Mouse (Mus musculus) liver, adult (tissue): Measurements from ENCODE around the gene Klhl31.

Experiments
- GATA4 ChIP-seq: IDR thresholded peaks from 2 replicates; pipeline ENCODE4 v1.6.1; 2014; ENCODE audit warnings: mild to moderate bottlenecking, low read length; ENCODE audit not compliant: insufficient replicate concordance

The Klhl31 gene

DNA sequence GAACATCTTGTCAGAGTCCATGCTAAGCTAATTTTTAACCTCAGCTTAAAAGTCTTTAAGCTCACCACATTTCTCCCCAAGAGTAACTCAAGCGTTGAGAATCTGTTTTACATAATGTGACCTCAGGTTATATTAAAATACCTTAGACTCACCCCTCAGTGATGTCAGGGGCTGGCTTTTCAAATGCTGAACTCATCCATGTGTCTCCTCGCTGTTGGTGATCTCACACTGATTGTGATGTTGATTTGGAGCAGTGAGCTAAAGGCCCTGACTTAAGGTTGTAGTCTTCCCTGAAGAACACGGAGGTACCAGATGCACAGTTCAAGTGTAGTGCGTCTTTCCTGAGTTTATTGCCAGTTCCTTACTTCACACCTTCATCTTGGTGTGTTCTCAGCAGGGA, 19.5 kb upstream of the Klhl31 start:
- no peak for TF ChIP-seq GATA4

DNA sequence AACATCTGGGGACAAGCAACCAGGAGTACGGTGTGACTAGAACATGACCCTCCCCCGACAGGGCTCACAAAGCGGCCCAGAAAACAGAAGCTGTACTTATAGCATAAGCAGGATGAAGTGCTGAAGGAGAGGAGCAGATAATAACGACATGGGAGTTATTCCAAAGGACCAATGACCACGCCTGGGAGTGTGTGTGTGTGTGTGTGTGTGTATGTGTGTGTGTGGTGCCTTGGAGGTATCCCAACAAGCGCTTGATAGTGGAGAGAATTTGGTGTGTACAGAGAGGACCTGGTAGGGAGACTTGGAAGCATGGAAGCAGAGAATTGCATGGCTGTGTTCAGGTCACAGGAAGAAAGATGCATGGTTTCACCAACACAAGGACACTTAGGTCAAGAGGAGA, 18.5 kb upstream of the Klhl31 start:
- TF ChIP-seq GATA4: no peak

DNA sequence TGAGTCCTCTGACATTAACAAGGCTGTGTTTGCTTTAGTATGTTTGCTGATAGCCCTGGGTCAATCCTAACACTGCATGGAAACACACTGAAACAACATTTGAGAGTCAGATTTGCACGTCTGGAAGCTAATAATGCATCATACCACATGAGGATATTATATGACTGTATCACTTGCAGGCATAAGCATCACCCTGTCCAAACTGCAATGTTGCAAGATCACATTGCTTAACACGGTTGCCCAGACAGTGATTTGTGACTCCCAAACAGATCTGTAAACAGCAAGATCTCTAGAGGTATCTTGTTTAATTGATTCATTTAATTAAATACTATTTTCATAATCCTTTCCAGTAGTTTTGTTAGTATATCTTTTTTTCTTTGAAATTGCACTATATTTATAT, 17.9 kb upstream of the Klhl31 start:
- TF ChIP-seq GATA4: no peak

DNA sequence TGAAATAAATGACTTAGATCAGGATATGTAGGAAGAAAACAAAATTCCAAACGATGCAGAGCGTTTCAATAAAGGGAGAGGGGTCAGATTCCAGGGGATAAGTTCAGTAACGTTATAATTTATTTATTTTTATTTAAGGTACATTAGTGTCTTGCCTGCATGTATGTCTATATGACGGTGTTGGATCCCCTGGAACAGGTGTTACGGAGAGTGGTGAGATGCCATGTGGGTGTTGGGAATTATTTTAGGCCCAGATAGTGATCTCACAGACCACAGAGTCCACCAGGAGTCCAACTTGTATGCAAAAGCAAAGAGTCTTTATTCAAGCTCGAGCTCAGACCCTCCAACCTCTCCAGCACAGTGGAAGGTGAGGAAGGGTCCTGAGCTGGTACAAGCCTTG, 16.2 kb upstream of the Klhl31 start:
- TF ChIP-seq GATA4: no peak

DNA sequence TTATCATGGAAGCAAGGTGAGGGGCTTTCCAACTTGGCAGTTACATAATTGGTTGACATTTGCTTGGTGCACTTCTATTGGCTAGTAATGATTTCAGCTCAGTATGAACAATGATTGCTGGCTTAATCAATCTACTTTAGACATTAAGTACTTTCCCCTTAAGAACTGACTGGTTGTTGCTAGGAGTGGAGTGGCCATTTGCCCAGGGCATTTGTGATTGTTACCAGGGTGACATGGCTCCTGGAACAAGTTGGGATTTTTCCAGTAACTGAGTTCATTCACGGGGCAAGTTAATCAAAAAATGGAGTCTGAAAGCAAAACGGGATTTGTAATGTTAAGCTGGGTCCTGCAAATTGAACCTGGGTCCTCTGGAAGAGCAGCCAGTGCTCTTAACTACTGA, 15.8 kb upstream of the Klhl31 start:
- no peak for TF ChIP-seq GATA4

DNA sequence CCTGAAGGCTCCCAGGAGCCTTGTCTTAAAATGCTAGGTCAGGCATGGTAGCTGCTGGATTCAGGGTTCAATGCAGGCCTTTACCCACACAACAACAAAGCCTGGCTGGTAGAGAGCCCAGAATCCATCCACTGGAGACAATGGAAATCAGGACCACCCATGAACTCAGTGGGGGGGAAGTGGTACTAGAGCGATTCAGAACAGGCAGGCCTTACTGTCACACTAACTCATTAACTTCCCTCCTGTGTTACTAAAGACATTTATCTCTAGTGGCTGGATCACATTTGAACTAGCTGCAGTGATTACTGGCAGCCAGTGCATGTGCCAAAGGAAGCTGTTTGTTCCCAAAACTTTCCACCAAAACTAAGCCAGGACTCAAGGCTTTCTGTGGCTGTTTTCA, 13.4 kb upstream of the Klhl31 start:
- TF ChIP-seq GATA4: no peak

DNA sequence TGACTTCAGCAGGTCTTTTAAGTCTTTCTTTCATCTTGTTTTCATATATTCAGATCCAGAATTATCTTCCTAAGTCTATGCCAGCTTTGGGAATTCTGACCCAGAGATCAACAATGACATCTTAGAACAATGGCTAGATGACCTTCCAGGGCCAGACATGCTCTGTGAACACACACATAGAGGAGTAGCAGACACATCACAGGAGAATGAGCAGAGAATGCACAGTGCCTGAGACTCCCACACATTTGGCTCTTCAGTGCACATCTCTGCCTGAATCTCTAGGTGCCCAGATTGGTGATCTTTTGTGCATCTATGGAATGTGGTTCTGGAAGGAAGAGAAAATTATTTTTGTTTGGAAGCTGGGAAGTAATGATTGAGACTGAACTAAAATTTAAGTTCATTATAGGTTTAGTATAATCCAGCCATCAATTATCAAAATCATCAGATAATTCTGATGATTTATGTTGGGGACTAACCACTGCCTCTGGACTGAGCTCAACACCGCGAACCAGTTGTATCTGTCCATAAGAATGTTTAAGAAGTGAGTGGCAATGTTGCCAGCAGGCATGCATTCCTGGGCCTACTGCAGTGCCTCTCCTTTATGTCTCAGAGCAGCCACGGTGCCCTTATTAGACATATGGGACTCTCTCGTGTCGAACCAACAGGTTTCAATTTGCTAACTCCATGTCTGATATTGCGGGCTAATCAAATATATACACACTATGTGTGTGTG, 12.8 kb upstream of the Klhl31 start:
- no peak for TF ChIP-seq GATA4

DNA sequence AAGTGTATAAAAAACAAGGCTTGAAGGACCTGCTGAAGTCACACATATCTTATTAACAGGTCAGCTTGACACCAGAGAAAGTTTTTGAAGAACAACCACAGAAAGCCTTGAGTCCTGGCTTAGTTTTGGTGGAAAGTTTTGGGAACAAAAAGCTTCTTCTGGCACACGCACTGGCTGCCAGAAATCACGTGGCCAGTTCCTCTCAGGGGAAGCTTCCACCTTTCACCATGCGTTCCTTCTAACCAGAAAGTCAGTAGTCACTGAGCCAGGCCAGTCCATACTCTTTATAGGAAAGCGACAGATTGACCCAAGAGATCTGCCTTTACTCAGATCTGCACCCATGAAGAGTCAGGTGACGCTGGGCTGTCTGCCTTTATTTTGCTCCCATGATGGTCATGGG, 12.1 kb upstream of the Klhl31 start:
- TF ChIP-seq GATA4: no peak

DNA sequence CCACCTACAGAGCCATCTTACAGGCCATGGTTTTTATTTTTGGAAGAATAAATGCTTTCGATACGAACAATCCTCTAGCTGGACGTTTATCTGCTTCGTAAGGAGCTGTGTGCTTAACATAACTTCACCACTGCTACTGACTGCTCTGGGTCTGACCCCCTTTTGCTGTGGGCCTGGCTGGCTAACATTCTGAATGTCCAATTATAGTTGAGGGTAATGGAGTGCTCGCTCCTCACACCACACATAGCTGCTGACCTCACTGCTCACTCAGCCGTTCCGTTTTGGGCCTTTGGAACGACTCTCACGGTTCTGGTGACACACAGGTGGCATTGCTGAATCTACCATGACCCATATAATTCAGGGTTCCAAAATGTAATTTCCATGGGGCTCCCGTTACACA, 7.6 kb upstream of the Klhl31 start:
- no peak for TF ChIP-seq GATA4

DNA sequence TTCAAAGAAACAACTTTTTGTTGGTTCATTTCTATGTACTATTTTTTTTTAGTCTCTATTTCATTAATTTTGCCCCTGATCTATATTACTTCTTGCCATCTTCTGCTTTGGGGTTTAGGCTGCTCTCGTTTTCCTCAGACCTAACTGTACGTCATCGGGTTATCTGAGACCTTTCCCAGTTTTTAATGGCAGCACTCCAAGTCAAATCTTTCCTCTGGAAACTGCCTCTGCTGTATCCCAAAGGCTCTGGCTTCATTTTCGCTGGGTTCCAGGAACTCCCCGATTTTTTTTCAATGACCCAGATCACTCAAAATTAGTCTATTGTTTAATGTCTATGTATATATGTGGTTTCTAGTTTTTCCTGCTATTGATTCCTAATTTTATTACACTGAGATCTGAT, 6.6 kb upstream of the Klhl31 start:
- no peak for TF ChIP-seq GATA4

DNA sequence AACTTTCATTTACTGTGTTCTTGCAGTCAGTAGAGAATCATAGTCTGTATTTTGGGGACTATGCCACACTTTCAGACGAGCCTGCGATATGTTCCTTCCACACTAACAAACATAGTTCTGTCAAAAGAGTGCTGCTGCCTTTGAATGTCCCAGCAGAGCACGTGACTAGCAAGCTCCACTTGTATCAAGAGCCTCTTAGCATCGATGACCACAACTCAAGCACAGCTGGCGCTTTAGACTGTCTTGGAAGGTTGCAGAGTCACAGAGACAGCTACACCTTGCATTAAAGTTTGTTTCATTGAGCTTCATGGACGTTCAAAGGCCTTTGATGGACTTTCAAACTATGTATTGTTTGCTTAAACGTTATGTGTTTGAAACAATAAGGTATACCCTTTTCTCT, 5.5 kb upstream of the Klhl31 start:
- TF ChIP-seq GATA4: no peak

DNA sequence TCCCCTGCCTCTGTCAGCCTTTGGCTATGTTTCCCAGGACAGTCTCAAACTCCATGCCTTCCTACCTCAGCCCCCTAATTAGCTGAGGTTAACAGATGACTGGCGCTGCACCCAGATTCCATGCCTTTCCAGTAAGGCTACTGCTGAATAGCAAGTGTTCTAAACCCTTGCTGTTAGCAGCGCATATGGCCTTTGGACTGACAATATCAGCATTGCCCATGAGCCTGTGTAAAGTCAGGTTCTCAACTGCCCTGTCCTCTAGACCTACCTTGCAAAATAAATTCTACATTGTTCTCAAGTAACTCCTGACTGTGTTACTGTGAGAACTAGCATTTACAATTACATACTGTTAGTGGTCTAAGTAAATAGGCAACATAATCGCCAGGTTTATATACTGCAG, 3.9 kb upstream of the Klhl31 start:
- no peak for TF ChIP-seq GATA4

DNA sequence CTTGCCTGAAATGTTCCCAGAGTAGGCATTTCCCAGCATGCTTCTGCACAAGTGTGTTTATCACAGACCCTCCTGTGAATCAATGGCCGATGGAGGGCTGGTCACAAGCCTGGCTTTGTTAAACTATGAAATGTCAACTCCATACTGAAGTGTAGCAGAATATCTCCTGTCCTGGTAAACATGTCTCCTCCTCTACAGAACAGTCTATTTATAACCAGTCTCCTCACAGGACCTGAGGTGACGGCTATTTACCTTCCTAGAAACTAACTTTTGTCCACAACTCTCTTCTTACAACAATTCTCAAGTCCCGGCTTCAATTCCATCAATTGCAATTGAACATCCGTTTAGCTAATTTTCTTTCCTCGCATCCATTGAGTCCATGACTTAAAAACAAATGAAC, 297 bp upstream of the Klhl31 start:
- no peak for TF ChIP-seq GATA4

DNA sequence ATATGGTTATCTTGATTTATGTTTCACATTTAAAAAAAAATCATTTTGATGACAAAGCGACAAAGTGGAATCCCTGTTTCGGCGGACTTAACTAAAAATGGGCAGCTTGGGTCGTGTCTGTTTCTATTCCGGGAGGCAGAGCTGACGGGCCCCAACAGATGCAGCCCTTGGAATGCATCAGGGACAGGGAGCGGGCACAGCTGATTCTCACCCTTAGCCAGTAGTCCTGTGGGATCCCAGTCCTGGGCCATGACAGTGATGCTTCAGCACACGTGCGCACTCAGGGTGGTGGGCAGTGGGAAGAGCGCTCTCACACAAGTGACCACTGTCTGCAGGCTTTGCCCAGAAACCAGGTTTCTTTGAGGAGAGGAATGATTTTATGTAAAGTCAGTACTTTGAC, 1.1 kb downstream of the Klhl31 start:
- no peak for TF ChIP-seq GATA4

DNA sequence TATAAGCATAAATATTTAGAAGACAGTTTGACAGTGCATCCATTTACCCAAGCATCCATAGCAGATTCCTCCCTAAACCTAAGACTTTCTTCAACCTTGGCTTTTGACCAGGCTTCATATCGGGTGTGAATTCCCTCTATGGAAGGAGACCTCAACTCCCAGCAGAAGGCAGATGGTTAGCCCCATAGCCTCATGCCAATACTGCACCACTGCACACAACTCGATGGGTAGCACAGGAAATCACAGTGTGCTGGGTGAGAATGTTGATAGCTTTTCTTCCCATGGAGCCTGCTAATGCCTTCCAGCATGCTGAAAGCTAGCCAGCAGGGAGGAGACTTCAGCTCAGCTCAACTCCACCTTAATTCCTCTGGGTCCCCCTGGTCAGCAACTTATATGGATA, 8.9 kb downstream of the Klhl31 start:
- no peak for TF ChIP-seq GATA4

DNA sequence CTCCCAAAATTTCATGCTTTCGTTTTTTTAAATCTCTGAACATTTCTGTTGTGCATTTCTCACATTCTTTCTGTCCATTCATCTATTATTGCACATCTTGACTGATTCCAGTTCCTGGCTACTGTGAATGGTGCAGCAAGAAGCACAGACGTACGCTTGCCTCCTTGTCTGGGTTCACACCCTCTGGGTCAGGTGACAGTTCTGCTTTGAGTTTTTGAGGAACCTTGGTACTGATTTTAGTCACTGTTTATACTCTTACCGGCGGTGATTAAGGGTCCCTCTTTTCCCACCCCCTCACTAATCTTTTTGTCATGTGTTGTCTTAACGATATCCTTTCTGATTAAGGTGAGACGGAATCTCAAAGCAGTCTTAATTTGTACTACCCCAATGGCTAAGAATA, 15.5 kb downstream of the Klhl31 start:
- TF ChIP-seq GATA4: no peak

DNA sequence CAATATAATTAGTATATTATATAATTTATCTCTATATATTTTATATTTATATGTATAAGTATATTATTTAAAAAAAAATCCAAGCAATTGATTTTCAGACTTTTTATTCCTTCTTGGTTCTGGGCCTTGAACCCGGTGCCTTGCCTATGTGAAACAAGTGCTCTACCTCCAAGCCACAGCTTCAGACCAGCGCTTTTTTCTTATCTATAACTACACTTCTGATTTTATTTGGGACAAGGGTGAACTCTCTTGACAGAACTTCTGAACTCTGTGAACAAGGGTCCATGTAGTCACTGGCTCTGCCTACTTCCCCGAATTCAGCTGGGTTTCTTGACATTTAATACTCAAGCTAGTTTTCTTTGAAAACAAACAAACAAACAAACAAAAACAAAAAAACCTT, 17.6 kb downstream of the Klhl31 start:
- no peak for TF ChIP-seq GATA4
